Mouse (Mus musculus) heart, adult 8-10 months (tissue): ENCODE results near the gene Efr3b. TPM values are rescaled to one million over a fixed set of nuclear protein-coding genes. Genes with fewer than 3 reads are reported as not detected.
A peak's percentile ranks its signal among the peaks of the same experiment; 100 is the strongest.

Experiments
- DNase-seq: peaks from one replicate; pipeline ENCODE4 v3.0.0; 2022; ENCODE audit warnings: low spot score
- total RNA-seq, 4 experiments: library from RNA; stranded (reverse); gene quantifications; 2 replicates each; pipeline ENCODE4 v1.2.4; 2022

The Efr3b gene
- total RNA-seq, 4 experiments from 2014 or later: 5.6 to 8.2 (median 7.0) TPM

DNA sequence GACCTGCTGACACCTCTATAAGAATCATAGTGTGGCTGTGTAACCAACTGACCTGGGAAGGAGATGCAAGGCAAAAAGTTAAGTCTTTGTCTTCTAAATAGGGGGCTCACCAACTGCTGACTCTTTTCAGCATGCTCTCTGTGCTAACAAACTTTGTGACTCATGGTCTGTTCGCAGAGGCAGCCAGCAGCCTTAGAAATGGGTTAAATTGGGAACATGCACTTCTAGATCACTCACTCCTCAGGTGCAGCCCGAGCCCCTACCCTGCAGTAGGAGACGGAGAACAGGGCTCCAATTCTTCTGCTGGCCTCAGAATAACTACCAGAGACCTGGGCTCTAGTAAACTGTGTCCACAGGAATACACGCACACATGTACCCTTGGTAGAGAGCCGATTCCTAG is 1.2 kb downstream of the Efr3b start:
- DNase-seq: no peak

DNA sequence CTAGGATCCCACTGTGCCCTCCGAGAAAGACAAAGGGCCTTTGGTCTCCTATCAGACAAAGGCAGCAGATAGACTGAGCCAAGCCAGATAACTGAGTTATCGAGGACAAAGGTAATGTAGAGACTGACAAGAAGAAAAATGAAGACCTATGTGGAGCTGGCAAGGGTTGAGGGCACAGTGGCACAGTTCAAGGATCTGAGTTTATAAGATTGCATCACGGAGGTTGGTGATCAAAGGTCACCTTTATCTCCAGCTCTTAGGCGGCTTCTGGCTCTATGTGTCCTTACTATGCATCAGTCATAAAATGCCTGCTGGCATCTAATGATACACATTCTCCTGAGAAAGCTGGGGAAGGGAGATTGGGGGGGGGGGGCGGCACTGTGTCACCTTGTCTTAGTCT is 2.6 kb downstream of the Efr3b start:
- DNase-seq: no peak

GRCm38 (mm10) chr12:4029064-4029463 is 9.7 kb downstream of the Efr3b start:
- no peak for DNase-seq

DNA sequence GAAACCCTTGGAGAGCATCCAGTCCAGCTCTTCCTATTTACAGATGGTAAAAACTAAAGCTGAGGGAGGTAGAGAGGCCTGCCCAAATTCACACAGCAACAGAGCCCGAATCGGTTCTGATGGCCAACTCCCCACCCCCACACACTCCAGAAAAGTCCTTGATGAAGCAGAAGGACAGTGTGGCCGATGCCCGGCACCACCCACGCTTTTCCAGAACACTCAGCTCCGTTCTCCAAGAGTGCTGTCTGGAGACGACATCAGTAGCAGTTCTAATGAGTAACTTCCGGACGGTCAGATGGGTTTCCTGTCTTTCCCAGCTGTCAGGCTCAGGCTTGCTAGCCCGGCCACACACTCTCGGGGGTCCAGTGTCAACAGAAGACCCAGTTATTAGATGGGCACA is 10.2 kb downstream of the Efr3b start:
- peak; percentile 77 for DNase-seq

- DNase-seq: no peak
These were observed 14.4 kb downstream of the Efr3b start for GRCm38 (mm10) chr12:4024356-4024755.

- DNase-seq: no peak
These were observed 15.2 kb downstream of the Efr3b start for GRCm38 (mm10) chr12:4023501-4023900.

DNA sequence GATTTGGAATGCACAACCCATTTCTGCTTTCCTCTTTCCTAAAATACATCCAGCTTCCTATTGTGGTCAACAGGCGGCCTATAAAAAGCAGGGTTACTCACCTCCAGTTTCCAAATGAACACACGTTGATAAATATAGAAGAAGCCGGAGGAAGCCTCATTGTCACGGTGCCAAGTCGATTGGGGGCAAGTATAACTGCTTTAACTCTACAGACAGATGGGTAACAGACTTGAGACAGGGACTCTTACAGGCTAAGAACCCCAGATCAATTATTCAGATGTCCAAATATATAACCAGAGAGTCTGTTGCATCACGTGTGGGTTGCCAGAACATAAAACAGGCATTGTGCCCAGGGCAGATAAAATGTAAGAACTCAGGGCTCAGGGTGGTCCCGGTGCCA is 15.9 kb downstream of the Efr3b start:
- DNase-seq: peak; percentile 89

DNA sequence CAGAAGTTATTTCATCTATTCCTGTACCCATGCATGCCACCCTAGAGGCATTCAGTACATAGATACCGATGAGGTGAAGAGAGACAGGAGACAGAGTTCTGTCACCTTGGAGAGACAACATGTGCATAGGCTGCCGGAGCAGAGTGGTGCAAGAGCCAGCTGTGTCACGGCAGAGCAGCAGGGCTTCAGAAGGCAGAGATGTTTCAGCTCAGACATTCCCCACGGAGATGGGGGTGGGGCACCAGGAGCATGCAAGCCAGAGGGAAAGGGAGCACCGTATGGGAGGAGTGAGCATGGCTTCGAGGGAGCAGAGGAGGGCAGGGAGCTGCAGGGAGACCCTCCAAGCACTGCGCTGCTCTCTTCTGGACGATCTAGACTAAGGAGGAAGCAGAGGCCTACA is 18.2 kb downstream of the Efr3b start:
- peak; percentile 44 for DNase-seq

GRCm38 (mm10) chr12:4016321-4016720 is 22.4 kb downstream of the Efr3b start:
- DNase-seq: peak; percentile 80

GRCm38 (mm10) chr12:4015741-4016140 is 23.0 kb downstream of the Efr3b start:
- no peak for DNase-seq

GRCm38 (mm10) chr12:4015255-4015654 is 23.5 kb downstream of the Efr3b start:
- no peak for DNase-seq

DNA sequence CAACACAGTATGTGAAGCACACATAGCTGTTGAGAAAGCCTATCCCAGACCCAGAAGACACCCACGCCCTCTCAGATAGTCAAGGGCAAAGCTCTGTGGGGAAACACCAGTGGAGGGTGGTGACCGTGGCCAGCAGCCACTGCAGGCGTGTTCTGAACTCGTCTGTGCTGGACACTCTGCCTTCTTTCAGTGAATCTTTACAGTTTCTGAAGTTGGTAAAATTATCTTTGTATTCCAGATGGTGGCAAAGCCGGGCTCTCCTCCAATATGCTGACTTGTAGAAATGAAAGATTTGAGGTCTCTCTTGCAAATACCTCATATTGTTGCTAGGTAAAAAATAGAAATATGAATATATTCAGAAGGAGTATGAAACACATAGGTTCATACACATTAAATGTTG is 27.0 kb downstream of the Efr3b start:
- DNase-seq: no peak

GRCm38 (mm10) chr12:4011301-4011700 is 27.4 kb downstream of the Efr3b start:
- no peak for DNase-seq

- DNase-seq: no peak
These were observed 30.0 kb downstream of the Efr3b start for GRCm38 (mm10) chr12:4008731-4009130.

- peak; percentile 58 for DNase-seq
These were observed 30.9 kb downstream of the Efr3b start for GRCm38 (mm10) chr12:4007766-4008165.

GRCm38 (mm10) chr12:4007181-4007580 is 31.5 kb downstream of the Efr3b start:
- no peak for DNase-seq

GRCm38 (mm10) chr12:4006079-4006478 is 32.6 kb downstream of the Efr3b start:
- no peak for DNase-seq

DNA sequence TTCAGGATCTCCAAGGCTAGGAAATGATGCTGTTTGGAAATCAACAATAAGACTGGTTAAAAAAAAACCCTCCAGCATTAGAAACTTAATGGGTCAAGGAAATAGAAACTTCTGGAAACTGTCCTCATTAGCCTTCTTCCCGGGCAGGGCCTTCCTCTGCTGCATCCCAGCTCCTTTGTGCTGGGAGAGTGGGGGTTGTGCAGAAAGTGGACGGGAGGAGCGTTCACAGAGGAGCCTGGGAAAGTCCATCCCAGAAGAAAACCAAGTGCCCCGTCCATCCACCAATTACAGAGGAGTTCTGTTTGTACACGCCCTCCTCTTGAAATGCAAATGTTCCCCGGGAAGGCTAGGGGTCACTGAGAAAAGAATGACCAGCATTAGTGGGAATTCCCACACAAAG is 34.1 kb downstream of the Efr3b start:
- DNase-seq: peak; percentile 81

GRCm38 (mm10) chr12:4000406-4000805 is 38.3 kb downstream of the Efr3b start:
- no peak for DNase-seq

DNA sequence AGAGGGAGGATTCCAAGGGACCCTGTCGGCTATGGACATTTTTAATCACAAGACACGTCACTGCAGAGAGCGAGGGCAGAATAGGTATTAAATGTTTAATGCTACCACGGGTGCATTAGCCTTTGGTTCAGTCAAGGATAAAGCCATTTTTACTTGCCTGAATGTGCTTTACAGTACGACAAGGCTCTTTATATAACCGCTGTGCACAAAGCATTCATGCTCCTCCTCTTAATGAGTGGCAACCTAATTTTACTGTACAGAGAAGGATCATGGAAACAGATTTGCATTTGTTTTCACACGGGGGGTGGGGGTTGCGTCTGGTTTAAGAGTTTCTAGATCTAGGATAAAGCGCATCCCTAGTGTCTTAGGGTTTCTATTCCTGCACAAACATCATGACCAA is 42.0 kb downstream of the Efr3b start:
- DNase-seq: no peak

GRCm38 (mm10) chr12:3991047-3991446 is 47.7 kb downstream of the Efr3b start:
- DNase-seq: no peak

- DNase-seq: no peak
These were observed 48.8 kb downstream of the Efr3b start for GRCm38 (mm10) chr12:3989943-3990342.

DNA sequence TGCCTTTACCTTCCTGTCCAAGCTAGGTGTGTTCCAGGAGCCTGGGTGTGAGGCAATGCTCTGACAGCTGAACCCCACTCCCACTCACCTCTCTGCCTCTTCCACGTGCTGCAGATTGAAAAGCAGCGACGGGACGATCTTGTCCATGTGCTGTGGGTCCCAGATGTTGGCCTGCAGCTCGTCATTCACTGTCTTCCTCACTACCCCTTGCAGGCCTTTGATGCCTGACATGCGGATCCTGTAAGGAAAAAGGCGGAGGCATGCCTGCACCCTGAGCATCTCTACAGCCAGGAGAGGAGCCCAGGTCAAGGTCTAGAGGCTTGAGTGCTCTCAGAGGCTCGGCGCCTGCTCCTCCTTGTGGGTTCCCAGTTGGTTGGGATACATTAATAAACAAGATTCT is 54.3 kb downstream of the Efr3b start:
- no peak for DNase-seq

DNA sequence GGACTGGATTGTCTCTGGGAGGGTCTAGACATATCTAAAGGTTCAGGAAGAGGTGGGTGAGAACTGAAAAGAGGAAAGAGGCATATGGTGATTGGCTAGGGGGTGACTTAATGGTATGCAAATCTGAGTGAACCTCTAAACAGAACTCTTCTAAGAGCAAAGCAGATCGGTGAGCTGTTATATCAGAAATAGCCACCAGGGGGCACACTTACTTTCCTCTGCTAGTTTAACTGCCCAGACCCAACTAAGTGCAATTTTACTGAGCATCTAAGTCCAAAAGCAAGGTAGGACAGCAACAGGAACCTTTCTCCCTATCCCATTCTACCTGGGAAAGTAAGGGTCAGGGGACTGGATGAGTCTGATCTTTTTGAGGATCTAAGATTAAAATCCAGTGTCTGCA is 55.0 kb downstream of the Efr3b start:
- DNase-seq: peak; percentile 83

DNA sequence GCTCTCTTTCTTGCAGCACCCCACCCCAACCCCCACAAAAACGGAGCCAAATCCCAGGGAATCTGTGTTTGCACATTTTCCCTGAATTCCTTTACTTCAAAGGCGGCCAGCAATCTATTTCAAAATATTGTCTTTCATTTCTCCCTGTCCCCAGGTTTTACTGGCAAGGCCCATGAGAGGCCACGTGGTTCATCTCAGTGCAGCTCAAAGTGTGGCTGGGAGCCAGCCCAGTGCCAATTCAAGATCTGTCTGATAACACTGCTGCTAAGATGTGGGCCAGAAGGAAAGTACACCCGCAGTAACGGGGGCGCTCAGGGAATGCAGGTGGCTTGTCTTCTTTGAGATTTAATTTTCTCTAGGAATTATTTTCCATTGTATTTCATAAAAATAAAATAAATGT is 56.5 kb downstream of the Efr3b start:
- no peak for DNase-seq
